Mouse (Mus musculus) small intestine, adult 2 months (tissue): ENCODE data around the gene Gm20388. TPM values are rescaled to one million over a fixed set of nuclear protein-coding genes. Genes with fewer than 3 reads are reported as not detected.

Experiments used
- H3K27ac ChIP-seq: fragments of 200-500 bp; 2 replicates; pipeline ENCODE4 v1.5.1; 2012; ENCODE audit warnings: low read depth, low read length, control low read depth, inconsistent platforms; ENCODE audit not compliant: insufficient read depth
- H3K27me3 ChIP-seq: fragments of 200-500 bp; 2 replicates; pipeline ENCODE4 v1.6.1; 2012; ENCODE audit warnings: mild to moderate bottlenecking, moderate library complexity, low read length, inconsistent platforms; ENCODE audit not compliant: control insufficient read depth, insufficient read depth
- H3K36me3 ChIP-seq: fragments of 200-500 bp; 2 replicates; pipeline ENCODE4 v1.6.1; 2012; ENCODE audit warnings: mild to moderate bottlenecking, low read length, control low read depth, inconsistent platforms; ENCODE audit not compliant: control insufficient read depth, insufficient read depth
- H3K4me1 ChIP-seq: fragments of 200-500 bp; 2 replicates; pipeline ENCODE4 v1.6.1; 2012; ENCODE audit warnings: low read length, inconsistent platforms, mixed read lengths; ENCODE audit not compliant: control insufficient read depth, insufficient read depth, insufficient read length
- H3K4me3 ChIP-seq: fragments of 200-500 bp; 2 replicates; pipeline ENCODE4 v1.5.1; 2012; ENCODE audit warnings: low read depth, mild to moderate bottlenecking, control low read depth, inconsistent platforms, low read length, moderate library complexity
- CTCF ChIP-seq: fragments of 200-500 bp; IDR thresholded peaks from 2 replicates; pipeline ENCODE4 v1.5.1; 2012; ENCODE audit warnings: low read depth, mild to moderate bottlenecking, control low read depth, inconsistent platforms, low read length, moderate library complexity, mixed read lengths; ENCODE audit not compliant: insufficient replicate concordance, insufficient read length; ENCODE audit errors: extremely low read depth
- POLR2A ChIP-seq: fragments of 200-500 bp; IDR thresholded peaks from 2 replicates; pipeline ENCODE4 v1.6.1; 2012; ENCODE audit warnings: low read depth, mild to moderate bottlenecking, control low read depth, inconsistent platforms, low read length, moderate library complexity
- WGBS: fragments of 180-500 bp; shearing (Covaris S2); methylation state at CpG from one replicate; pipeline ENCODE4 v1.1.7; 2018; 5-methylcytosine and 5-hydroxymethylcytosine counted together
- polyA plus RNA-seq: library from polyadenylated mRNA; depleted of rRNA; stranded (reverse); fragments of >200 nt; gene quantifications from 2 replicates; pipeline ENCODE4 v1.2.3, GENCODE M21; 2012

Gene Gm20388
- polyA plus RNA-seq, 1 experiment: 37.3 TPM

DNA sequence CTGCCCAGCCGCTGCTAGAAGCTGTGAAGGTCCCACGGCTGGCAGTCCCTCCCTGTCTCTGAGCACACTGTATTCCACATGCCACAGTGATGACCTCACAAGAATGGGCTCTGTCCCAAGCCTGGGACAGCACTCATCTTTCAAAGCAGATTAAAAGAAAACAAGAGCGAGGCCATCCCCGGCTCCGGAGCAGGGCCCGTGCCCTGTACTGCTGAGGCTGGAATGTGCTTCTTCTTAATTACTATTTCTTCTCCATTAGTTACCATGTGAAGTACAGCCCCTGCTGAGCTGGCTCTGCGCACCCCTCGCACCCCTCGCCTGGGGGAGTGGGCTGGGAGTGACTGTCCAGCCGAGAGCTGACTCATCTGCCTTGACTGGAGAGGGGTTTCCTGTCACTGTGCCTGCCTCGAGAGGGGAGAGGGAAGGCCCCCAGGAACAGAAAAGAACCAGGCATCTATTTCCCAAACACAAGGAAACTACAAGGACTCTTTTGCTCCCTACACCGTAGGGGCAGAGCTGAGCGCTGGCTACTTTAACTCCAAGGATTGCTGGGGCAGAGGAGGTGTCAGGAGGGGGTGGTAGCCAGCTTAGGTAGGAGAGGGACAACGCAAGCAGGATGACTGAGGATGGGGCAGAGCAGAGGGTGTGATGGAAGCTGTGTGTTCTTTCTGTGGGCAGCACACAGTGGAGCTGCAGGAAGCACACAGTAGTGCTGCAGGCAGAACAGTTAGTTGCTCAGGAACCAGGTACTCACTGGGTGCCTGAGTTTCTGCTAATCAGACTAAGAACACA lies 1331.3 kb downstream of the Gm20388 start:
- WGBS: 44% methylated on average over 14 of the region's 14 CpGs
- Histone ChIP-seq H3K36me3 (no peaks in the 10 kb centered on the region), H3K27me3 (no peaks in the 10 kb centered on the region), H3K4me3 (no peak overlapping the region), H3K4me1 (no peaks in the 10 kb centered on the region), H3K27ac (no peak overlapping the region)
- TF ChIP-seq POLR2A (no peak), CTCF (no peak)

DNA sequence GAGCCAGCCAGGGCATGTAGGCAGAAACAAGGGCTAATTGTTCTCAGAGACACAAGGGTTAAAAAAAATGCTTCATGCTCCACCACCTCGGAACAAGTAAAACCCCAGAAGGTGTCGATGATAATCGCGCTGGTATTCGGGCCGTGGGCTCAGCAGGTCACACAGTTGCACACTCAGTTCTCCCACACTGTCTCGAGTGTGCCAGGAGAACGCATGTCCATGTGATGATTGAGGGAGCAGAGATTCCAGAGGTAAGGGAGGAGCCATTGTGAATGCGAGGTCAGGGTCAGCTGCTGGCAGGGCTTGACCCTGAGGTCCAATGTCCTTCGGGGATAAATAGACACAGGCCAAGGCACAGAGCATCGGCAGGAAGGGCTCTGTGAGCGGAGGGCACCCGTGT lies 1332.0 kb downstream of the Gm20388 start:
- no peaks in the 10 kb centered on the region for H3K27me3 ChIP-seq
- no peak overlapping the region for H3K27ac ChIP-seq
- H3K4me3 ChIP-seq: no peak overlapping the region
- no peaks in the 10 kb centered on the region for H3K36me3 ChIP-seq
- no peaks in the 10 kb centered on the region for H3K4me1 ChIP-seq
- WGBS: 45% methylated on average over 13 of the region's 13 CpGs
- TF ChIP-seq CTCF (no peak), POLR2A (no peak)

DNA sequence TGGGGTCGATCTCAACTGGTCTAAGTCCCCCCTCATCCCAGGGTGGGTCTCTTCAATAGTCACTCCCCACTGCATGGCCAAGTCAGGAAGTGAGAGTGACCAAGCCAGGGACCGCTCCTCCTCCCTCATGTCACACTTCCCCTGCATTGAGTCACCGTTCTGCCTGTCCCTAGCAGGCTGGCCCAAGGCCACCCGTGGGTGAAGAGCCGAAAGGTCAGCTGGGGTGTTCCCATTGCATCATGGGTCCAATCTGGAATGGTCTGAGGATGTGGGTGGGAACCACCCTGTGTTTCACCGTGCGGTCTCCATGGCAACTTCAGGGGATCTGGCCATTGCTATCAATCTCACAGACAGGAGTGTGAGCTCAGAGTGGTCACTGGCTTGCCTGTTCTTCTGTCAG lies 1338.2 kb downstream of the Gm20388 start:
- Histone ChIP-seq H3K36me3 (no peaks in the 10 kb centered on the region), H3K27me3 (no peaks in the 10 kb centered on the region), H3K4me3 (no peak overlapping the region), H3K4me1 (no peaks in the 10 kb centered on the region), H3K27ac (no peak overlapping the region)
- no peak for TF ChIP-seq POLR2A
- TF ChIP-seq CTCF: no peak
- WGBS: 65% methylated on average over 7 of the region's 7 CpGs

DNA sequence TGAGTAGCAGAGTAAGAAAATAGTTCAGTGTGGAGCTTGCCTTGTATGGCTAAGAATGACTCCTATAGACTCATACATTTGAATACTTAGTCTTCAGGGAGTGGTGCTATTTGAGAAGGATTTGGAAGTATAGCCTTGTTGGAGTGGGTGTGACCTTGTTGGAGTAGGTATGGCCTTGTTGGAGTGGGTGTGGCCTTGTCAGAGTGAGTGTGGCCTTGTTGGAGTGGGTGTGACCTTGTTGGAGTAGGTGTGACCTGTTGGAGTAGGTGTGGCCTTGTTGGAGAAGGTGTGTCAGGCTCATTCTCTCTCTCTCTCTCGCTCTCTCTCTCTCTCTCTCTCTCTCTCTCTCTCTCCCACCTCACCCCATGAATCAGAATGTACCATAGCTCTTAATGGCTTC lies 1338.8 kb downstream of the Gm20388 start:
- TF ChIP-seq POLR2A (no peak), CTCF (no peak)
- no peak overlapping the region for H3K4me3 ChIP-seq
- no peaks in the 10 kb centered on the region for H3K36me3 ChIP-seq
- no peaks in the 10 kb centered on the region for H3K4me1 ChIP-seq
- 67% methylated on average over 1 of the region's 1 CpGs for WGBS
- no peak overlapping the region for H3K27ac ChIP-seq
- H3K27me3 ChIP-seq: no peaks in the 10 kb centered on the region

DNA sequence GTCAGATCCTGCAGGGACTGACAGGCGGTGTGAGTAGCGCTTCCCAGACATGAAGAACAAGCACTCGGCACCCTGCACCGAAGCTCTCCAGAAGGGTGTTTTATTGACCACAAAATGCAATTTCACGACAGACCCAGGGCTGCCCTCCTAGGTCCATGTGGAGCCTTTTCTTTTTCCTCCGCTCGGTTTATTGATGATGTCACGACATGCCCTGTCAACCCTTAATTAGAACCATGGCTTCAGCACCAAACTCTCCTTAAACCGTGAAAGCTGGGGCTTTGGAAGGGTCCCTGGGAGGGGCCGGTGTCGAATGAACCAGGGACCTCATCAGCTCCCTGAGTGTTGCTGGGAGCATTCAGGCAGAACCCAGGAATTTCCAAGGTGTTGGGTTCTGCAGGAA lies 1340.4 kb downstream of the Gm20388 start:
- no peaks in the 10 kb centered on the region for H3K36me3 ChIP-seq
- H3K27me3 ChIP-seq: no peaks in the 10 kb centered on the region
- WGBS: 66% methylated on average over 11 of the region's 11 CpGs
- no peaks in the 10 kb centered on the region for H3K4me1 ChIP-seq
- no peak overlapping the region for H3K4me3 ChIP-seq
- H3K27ac ChIP-seq: no peak overlapping the region
- TF ChIP-seq CTCF (no peak), POLR2A (no peak)

DNA sequence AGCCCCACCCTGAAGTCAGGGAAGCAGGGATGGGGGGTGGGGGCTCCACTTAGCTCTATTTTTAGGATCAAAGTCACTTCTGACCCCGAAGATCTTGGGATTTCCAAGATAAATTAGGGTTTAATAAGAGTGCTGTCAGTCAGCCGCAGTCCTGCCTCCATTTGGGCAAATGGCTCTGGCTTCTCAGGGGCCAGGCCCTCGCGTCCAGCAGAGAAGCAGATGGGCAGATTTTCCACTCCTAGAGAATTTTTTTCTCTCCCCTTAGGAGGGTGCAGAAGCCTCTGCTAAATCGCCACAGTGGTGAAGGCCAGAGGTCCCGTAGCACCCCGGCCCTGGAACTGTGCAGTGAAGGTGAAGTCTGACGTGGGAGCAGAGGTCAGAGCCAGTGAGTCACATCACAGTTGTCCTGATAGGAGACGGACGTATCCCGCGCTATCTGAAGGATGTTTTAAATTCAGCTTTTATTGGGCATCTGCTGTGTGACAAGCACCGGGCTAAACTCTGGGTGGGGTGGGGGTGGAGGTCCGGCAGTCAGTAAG lies 1345.2 kb downstream of the Gm20388 start:
- Histone ChIP-seq H3K27me3 (0 out of 2 replicates have a peak, but pooled peaks cover 2% of the 10 kb centered on the region), H3K4me3 (no peak overlapping the region), H3K36me3 (no peaks in the 10 kb centered on the region), H3K27ac (no peak overlapping the region), H3K4me1 (no peaks in the 10 kb centered on the region)
- WGBS: 49% methylated on average over 14 of the region's 14 CpGs
- TF ChIP-seq POLR2A (no peak), CTCF (no peak)

DNA sequence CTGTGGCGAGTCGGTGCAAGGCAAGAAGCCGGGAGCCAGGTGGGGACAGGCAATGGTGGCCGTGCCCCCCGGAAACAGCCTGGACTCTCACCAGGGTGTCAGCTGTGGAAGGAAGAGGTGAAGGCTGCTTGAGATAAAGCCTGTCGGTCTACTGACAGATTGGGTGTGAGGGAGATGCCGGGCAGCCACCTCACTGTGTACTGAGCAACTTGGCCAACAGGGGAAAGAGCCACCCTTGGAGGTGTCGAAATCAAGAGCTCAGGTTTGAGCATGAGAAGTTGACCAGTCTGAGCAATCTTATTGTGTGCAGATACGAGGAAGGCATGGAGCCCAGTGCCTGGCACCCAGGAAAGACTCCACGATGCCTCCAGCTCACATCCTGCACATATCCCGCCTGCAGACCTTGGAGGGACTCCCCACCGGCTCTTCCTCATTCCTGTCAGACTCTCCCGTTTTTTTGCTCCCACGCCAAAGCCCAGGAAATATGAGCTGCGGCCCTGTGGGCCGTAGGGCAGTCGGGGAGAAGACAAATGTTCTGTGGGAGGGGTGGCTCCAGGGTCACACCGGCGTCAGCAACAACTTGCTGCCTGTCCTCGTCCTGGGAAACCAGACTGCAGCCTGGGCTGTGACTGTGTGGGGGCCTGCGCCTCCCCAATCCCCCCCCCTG lies 1347.6 kb downstream of the Gm20388 start:
- Histone ChIP-seq H3K36me3 (no peaks in the 10 kb centered on the region), H3K27ac (no peak overlapping the region), H3K4me3 (no peak overlapping the region), H3K27me3 (0 out of 2 replicates have a peak, but pooled peaks cover 2% of the 10 kb centered on the region), H3K4me1 (peaks cover 4% of the 10 kb centered on the region; the same call in 1 of the 2 replicates)
- TF ChIP-seq CTCF (no peak), POLR2A (no peak)
- WGBS: 41% methylated on average over 21 of the region's 21 CpGs
